In genomic region chr9:92542591-92543416, GRCm38 (mm10) we compare ENCODE assay signal across 7 mouse cellular contexts. TPM values are rescaled to one million over a fixed set of nuclear protein-coding genes. Genes with fewer than 3 reads are reported as not detected.
A peak's percentile ranks its signal among the peaks of the same experiment; 100 is the strongest.
DNase-seq lines count a peak whose midpoint lies in the region; ATAC-seq and TF ChIP-seq lines count a peak whose summit lies in the region.

No protein-coding gene starts in this region.

- intact Hi-C loops in left cerebral cortex, postnatal 4 days (cut with DNase I) = no loop called here

- no peaks in the 10 kb centered on the region for H3K4me1 ChIP-seq in bone marrow, adult 2 months (ENCODE audit: control insufficient read depth, insufficient read depth, low read length)
- peaks cover 6% of the 10 kb centered on the region; the same call in 1 of the 2 replicates for H3K4me1 ChIP-seq in hindbrain, embryonic 14.5 days (replicated peaks; ENCODE audit: control insufficient read depth, insufficient read depth, low read length)

- H3K4me3 ChIP-seq in bone marrow, adult 2 months (replicated peaks; ENCODE audit: control insufficient read depth, low read depth, low read length) = peak overlapping the region; percentile 12
- peak overlapping the region; percentile 69 for H3K4me3 ChIP-seq in hindbrain, embryonic 14.5 days (replicated peaks; ENCODE audit: low read length)

- no peak for TF ChIP-seq POLR2A in bone marrow, adult 2 months (IDR thresholded peaks at IDR 0.05; ENCODE audit: borderline replicate concordance, control insufficient read depth, low read depth, low read length)

- no peaks in the 10 kb centered on the region for H3K36me3 ChIP-seq in hindbrain, embryonic 14.5 days (replicated peaks; ENCODE audit: control insufficient read depth, insufficient read depth)

- H3K4me2 ChIP-seq in hindbrain, embryonic 14.5 days (replicated peaks) = peak overlapping the region; percentile 66

- no peak for TF ChIP-seq CTCF in bone marrow, adult 2 months (IDR thresholded peaks at IDR 0.05; ENCODE audit: control insufficient read depth, insufficient read depth, low read length)

- H3K27ac ChIP-seq in bone marrow, adult 2 months (ENCODE audit: control insufficient read depth, insufficient read depth, low read depth, low read length, poor library complexity) = no peak overlapping the region
- H3K27ac ChIP-seq in hindbrain, embryonic 14.5 days = peak overlapping the region; percentile 73

- peak overlapping the region; percentile 77 for H3K9ac ChIP-seq in hindbrain, embryonic 14.5 days

- 7% methylated on average over 31 of the region's 31 CpGs for WGBS in bone marrow, adult 2 months
- 2% methylated on average over 31 of the region's 31 CpGs for WGBS in hindbrain, embryonic 14.5 days

- ATAC-seq in hindbrain, embryonic 14.5 days (ENCODE audit: low FRiP score) = peak; percentile 71
- ATAC-seq in megakaryocyte progenitor cell, adult 5-6 weeks (replicated peaks; ENCODE audit: poor library complexity) = peak; percentile 27

- no peaks in the 10 kb centered on the region for H3K9me3 ChIP-seq in hindbrain, embryonic 14.5 days (ENCODE audit: control insufficient read depth, low read length)

- H3K27me3 ChIP-seq in hindbrain, embryonic 14.5 days (ENCODE audit: control insufficient read depth, insufficient read depth, low read length) = no peaks in the 10 kb centered on the region

- DNase-seq in MN1 (ENCODE audit: low spot score) = peak; percentile 45
- peak; percentile 10 to 34 for DNase-seq in frontal cortex, postnatal 14 days (ENCODE audit: low spot score in 2 of 2)
- DNase-seq in hindbrain, embryonic 14.5 days (ENCODE audit: low spot score) = peak; percentile 61
- DNase-seq in left cerebral cortex, postnatal 4 days = peak; percentile 44
- DNase-seq in spleen, postnatal 36 days (ENCODE audit: low spot score in 2 of 2) = peak; percentile 2 to 6

RNA-seq across cellular contexts. Expression of gene Plod2, which starts 0.8 kb away (rescaled TPM):
- 0.45 and 3.3 TPM in 2 replicates for polyA plus RNA-seq in bone marrow, adult 2 months (2011; ENCODE audit: insufficient read depth, insufficient read length, low replicate concordance, missing spikeins)
- polyA plus RNA-seq in hindbrain, embryonic 14.5 days (2014; fragmentation: Nextera tagmentation; extraction: Ambion mirVana) = 14.9 and 17.2 TPM in 2 replicates
- 10 to 100 TPM; 11.9 to 12.6 TPM for total RNA-seq in left cerebral cortex, postnatal 4 days (2021)
- total RNA-seq in megakaryocyte progenitor cell, adult 5-6 weeks (2015) = 0.56 and 1.4 TPM in 2 replicates
- total RNA-seq in megakaryocyte progenitor cell, adult 5-6 weeks (2017) = 1.3 and 2.0 TPM in 2 replicates

Comparison
In these comparisons a context has a peak if more than half of its experiments do, and no peak if none do; other contexts are left out.
1. DNase-seq: peak in every context shown above with its lines; median percentile 61 in hindbrain, embryonic 14.5 days; 45 in MN1; 44 in left cerebral cortex, postnatal 4 days; 22 in frontal cortex, postnatal 14 days; 4 in spleen, postnatal 36 days.
2. RNA of gene Plod2, which starts 0.8 kb away (total RNA-seq): 11.9 to 12.6 TPM in left cerebral cortex, postnatal 4 days; 0.56 to 2.0 TPM in megakaryocyte progenitor cell, adult 5-6 weeks; every median in the first group is over 4 times any median in the second.